Mouse (Mus musculus) embryo, embryonic 10 days (tissue): ENCODE results near the gene Slirp.

Experiments used
- DNase-seq: peaks from one replicate; pipeline ENCODE4 v3.0.0-alpha.2; 2015; ENCODE audit warnings: low spot score

Slirp gene

DNA sequence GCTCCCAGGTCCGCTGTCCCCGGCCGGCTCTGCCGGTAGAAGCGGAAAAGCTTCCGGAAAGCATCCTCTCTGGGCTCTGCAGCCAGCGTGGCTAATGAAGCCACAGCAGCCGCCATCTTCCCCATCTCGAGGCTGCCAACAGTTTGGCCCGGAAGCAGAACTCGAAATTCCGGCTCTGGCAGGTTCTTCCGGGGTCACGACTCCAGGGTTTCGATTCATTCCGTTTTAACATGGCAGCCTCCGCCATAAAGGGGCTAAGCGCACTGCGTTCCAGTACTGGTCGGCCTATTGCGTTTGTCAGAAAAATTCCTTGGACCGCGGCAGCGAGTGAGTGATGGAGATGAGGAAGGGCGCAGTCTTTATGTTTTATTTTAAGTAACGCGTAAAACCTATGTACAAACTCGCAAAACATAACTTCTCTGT, at the start of gene Slirp, which contains the start of gene Alkbh1:
TSS of gene Slirp (plus strand) at position 197 of the 423 bp plus-strand sequence.
TSS of gene Alkbh1 (minus strand) at position 318 of the 423 bp plus-strand sequence.
- DNase-seq, result peak; percentile 94

DNA sequence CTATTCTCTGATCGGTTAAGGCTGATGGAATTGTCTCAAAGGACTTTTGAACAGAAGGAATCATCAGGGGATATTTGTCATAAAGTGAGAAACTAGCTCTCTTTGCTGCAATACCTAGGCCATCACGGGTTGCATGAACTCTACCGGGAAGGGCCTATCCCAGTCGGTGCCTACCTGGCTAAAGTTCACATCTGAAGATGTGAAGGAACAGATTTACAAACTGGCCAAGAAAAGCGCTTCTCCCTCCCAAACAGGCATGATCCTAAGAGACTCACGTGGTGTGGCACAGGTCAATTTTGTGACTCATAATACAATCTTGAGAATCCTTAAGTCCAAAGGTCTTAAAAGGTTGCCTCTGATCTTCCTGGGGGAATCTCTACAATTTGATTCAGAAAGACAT, 49.4 kb upstream of the Slirp start:
- no peak for DNase-seq

DNA sequence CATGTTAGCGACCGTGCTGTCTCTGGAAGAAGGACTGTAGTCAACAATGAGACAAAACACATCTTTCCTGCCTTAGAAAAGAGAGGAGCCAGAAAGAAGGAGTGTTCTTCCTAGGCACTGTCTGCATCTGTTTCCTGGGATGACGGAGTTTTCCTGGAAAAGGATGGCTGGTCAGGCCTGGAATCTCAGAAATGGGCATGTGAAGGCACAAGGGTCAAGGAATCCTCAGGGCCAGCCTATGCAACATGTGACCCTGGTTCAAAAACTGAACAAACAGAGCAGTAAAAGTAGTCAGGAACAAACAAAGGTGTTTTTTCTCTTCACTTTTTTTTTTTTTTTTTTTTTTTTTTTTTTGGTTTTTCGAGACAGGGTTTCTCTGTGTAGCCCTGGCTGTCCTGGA, 46.6 kb upstream of the Slirp start:
- no peak for DNase-seq

DNA sequence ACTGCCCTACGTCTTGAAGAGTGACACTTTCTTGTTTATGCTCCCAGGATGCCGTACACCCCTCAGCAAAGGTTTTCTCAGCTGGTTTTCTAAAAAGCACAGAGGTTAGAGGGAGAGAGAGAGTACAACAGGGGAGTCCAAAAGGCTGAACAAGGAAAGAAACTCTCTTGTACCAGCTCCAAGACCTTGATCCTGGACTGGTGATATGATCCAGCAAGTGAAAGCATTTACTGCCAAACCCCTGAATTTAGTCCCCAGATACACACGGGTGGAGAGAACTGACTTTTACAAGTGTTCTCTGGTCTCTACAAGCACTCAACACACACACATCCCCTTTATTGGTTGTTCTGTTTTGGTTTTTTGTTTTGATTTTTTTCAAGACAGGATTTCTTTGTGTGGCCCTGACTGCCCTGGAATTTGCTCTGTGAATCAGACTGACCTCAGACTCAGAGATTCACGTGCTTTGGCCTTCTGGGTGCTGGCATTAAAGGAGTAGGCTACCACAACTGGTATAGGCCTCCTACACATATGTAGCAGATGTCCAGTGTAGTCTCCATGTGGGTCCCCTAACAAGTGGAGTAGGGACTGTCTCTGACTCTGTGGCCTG, 45.8 kb upstream of the Slirp start:
- DNase-seq, result no peak

DNA sequence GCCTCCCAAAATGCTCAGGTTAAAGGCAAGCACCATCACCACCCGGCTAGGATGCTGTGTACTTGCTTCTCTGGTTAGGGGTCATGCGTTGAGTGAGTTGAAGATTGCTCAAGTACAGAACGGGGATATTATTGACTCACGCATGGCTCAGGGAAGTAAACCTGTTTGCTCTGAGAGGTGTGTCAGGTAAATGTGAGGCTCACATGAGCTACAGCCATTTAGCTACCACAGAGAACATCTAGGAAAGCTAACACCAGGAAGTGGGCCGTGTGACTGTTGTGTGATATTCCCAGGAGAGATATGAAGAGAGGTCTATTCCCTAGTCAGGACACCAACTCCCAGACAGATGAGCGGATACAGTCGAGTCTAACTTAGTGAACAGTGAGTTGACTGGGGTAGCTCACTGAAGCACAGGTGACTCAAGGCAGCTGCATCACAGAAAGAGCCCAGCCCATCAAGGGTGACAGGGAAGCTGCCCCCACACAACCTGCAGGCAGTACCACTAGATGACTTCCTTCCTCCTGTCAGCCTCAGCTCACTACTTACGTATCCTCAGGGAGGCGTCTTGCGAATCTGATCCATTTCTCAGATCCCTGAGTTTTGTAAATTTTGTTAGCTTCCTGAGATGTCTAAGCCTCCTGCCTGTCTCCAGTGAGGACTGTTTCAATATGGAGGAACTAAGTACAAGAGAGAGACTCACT, 44.4 kb upstream of the Slirp start:
- DNase-seq, result no peak

DNA sequence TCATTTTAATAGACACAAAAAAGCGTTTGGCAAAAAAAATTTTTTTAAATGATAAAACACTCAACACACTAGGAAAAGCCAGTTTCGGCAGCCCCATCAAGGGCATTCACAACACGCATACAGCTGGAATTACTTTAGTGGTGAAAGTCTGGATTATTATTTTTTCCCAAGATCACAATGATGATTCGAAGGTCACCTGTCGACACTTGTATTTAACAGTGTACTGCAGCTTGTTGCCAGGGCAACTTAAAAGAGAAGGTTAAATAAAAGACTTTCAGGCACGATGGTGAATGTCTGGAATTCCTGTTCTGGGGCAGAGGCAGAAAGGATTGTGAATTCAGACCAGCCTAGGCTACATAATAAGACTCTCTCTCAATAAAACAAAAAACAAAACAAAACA, 41.8 kb upstream of the Slirp start:
- DNase-seq, result no peak

DNA sequence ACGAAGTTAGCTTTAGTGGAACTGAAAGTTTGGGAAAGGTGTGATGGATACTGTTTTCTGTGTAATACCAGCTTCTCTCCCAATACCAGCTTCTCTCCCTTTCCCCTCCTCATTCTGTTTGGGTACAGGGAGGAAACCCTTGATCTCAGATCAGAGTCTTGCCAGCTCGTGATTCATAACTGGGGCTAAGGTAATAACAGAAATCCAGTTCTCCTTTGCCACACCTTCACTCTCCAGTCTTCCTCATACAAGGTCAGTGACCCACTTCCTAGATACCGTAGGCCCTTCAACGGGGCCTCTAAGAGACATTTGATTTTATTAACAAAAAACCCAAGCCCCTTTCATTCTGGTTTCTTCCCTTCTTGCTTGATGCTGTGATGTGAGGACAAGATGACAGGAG, 38.5 kb upstream of the Slirp start:
- no peak for DNase-seq

DNA sequence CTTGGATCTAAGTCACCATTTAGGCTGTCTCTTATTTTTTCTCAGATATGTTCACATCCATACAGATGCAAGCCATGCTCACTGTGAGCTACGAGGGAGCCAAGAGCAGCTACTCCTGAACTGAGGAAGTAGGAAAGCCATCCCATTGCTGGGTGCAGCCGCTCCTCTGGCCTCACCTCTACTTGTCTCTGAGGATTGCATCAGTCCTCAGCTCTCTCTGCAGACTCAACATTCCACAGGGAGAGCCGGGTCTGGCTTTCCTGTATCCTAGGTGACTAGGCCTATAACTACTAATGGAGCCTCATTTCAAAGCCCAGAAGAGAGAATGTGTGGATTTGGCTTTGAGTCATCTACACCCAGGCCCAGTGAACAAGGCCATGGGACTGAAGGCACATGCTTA, 38.0 kb upstream of the Slirp start:
- DNase-seq, result no peak

DNA sequence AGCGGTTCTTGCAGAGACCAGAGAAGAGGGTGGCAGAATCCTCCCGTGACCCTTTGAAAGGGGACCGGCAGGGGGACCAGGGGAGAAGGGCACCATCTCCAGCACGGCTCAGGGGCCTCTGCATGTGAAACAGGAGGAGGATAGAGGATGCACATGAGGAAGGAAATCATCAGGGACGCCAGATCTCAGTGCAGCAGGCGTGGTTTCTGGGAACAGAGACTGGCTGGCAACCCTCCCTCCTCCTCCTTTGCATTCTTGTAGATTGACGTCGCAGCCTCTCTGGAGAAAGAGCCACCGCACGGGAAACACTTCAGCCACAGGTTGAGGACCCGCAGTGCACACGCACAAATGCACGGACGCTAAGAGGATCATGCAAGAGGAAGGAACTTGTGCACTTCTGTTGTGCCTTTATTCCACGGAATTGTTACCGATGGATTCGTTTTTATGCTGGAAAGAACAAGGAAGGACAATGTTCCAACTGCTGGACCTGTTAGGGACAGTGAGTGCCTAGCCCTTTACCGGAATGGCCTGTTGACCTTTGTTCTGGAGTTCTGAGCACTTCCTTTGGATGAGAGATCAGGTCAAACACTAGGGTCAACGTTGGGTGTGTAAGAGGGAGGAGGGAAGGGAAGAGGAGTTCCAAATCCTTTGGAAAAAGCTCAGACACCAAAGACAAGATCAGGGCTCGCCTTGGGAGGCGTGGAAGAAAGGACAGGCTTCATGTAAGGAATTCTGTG, 35.7 kb upstream of the Slirp start:
- DNase-seq, result peak; percentile 69

DNA sequence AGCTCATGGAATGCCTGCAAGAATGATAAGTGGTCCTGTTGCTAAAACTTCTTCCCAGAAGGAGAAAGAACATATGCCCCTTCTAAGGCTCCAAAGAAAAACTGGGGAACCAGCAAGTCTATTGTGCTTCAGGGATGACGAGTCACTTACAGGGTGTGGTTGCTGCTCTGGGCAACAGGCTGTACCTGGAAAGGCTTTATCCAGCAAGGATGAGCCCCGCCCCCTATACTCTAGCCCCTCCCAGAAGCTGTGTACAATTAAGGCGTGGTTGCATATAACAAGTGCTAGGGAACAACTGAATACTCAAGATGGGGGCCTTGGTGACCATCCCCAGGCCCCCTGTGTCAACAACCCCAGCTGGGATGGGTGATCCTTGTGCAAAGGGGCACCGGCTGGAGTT, 34.6 kb upstream of the Slirp start:
- DNase-seq, result no peak

DNA sequence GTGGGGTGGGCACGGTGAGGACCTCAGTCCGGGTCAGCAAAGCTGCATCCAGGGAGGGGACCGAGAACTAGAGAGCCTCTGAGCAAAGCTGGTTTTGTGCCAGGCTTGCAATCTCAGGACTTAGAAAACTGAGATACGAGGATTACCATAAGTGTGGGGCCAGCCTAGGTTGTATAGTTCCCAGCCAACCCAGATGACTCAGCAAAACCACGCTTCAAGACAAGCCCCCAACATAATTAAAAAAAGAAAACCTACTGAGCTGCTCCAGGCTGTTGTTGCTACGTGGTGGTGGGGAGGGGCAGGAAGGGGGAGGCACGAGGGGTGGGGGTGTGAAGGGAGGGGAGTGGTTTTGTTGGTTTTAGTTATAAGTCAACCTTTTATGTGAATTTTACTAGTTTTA, 32.7 kb upstream of the Slirp start:
- DNase-seq, result no peak

DNA sequence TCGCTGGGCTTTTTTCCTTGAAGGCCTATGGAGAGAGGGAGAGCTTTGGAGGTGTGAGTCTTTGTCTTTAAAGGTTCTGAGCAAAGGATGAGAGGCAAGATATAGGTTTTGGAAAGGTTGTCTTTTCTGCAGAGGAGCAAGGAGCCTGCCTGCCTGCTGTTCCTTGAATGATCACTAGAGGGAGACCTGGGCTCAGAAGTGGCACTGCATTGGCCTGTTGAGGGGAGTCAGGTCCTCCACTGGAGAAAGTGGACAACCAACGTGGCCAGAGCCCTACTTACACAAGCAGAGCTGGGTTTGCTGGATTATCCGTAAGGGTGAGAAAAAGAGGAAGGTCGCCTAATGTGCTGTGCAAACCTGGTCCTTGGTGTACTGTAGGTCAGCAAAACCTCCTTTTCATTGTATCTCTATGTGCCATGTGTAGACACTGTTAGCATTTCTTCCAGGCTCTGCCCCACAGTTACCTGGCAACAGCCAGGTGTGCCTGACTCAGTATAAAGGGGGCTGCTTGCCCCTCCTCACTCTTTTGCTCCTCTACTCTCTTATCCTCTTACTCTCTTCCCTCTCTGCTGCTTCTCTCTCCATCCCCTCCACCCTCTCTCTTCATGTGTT, 30.4 kb upstream of the Slirp start:
- DNase-seq, result peak; percentile 80

DNA sequence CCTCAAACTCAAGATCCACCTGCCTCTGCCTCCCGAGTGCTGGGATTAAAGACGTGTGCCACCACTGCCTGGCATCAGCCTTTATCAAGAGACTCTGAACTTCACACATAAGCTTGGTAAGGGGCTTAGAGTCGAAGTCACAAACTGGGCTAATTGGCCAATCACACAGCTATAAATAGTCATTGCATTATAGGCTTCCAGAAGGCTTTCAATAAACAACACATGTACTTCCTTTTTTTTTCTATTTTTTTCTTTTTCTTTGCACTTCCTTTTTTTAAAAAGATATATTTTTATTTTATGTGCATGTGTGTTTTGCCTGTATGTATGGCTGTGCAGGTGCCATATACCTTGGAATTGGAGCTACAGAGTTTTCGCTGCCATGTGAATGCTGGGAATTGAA, 28.3 kb upstream of the Slirp start:
- no peak for DNase-seq

DNA sequence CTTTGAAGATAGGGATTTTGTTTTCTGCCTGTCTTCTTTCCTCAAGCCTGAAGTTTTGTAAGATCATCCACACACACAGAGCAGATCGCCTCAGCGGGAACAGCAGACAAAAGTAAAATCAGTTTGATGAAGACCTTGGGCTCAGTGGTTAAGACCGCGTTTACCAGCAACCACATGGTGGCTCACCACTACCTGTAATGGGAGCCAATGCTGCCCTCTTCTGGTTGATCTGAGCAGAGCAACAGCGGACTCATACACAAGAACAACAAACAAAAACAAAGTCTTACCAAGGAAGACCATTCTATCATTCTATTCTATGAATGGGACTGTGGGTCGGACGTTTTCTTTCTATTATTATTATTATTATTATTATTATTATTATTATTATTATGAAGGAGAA, 27.0 kb upstream of the Slirp start:
- peak; percentile 85 for DNase-seq

DNA sequence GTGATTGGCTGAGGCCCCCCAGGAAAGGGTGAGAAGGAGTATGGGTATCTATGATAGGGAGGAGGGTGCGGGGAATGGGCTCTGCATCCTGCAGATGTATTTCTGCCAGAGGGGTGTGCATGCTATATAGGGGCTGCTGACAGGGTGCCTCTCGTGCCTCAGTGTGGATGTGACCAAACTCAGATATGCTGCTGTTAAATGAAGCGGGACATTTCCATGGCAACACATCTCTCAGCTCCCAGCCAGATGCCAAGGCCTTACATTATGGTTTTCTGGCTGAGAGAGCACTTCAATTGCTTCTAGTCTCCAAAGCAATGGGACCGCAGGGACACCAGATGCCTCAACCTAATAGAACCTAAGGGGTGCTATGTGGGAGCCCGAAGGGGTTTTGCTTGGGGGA, 24.8 kb upstream of the Slirp start:
- peak; percentile 48 for DNase-seq

DNA sequence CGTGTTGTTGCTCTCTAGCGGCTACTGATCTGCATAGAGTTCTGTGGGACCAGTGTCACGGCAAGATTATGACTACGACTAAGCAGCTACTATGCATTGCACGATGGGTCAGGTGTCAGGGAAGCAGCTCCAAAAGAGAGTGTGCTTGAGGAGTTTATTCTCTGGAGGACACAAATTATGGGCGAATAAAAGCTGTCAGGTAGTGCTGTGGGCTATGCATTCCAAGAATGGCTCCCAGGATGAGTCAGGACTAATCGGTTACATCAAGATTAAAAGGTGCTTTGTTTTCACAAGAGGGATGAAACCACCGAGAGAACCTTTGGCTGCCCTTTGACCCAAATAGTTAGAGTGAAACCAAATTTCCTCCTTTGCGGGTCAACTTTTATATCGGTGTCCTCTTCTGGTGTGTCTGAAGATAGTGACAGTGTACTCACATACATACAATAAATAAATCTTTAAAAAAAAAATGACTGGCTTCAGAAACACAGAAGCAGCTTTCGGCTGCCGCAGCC, 23.7 kb upstream of the Slirp start:
- no peak for DNase-seq

DNA sequence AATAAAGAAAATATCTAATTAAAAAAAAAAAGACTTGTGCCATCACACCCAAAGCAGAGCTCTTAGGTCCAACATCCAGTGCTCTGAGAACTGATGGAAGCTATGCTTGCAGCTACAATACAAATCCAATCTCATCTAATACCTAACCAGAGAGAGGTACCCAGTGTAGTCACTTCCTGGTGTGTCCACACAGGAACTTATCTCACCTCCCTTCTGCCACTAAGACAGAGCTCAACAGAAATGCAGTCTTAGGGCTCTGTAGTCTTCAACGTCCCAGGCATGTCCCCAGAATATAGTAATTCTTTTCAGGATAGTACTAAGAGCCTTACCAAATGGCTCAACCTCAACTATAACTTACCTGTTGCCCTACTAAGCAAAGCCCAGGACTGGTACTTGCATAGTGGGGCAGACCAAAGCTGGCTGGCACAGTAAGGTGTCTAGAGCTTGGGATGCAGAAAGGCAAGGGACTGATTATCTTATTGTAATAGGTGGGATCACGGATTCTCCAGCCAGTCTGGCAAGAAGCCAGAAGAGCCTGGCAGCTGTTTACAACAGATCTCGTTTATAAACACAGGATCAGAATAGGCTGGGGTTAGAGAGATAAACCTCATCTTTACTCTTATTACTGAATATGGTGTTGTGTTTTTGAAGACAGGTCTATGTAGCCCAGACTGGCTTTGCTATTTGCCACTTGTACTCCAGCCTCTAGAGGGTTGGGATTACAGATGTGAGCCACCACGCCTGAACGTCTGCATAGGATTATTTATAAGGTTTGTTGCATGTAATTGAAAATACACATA, 21.8 kb upstream of the Slirp start:
- DNase-seq, result no peak

DNA sequence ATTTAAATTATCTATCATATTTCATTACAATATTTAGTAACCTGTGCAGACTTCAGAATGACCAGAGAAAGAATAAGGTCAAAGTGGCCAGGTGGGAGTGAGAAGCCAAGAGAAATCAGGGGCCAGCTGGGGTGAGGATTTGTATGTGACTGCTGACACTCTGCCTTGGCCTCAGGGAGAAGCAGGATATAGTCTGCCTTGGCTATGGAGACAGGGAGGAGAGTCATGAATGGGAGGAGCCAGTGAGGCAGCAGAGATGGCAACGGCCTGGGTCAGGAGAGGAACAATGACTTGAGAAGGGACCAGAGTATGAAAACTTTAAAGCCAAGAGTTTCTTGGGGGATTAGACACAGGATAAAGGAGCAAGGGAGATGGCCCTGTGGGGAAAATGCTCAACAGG, 20.0 kb upstream of the Slirp start:
- DNase-seq, result no peak

DNA sequence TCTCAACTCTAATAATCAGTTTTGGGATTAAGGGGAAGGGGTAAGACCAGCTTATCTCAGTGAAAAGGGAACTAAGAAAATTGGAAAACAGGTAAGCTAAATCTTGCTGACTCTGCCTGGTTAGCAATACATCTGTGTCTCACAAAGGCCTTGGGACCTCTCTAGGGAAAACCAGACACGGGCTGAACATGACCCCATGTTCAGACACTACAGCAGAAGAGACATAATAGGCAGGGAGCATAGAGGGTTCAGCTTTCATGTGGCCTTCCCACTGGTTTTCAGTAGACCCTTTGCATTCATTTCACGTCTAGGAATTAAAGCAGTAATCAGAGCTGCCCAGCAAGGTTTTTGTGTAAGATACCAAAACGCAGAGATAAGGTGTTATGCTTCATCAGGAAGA, 19.2 kb upstream of the Slirp start:
- DNase-seq, result no peak

DNA sequence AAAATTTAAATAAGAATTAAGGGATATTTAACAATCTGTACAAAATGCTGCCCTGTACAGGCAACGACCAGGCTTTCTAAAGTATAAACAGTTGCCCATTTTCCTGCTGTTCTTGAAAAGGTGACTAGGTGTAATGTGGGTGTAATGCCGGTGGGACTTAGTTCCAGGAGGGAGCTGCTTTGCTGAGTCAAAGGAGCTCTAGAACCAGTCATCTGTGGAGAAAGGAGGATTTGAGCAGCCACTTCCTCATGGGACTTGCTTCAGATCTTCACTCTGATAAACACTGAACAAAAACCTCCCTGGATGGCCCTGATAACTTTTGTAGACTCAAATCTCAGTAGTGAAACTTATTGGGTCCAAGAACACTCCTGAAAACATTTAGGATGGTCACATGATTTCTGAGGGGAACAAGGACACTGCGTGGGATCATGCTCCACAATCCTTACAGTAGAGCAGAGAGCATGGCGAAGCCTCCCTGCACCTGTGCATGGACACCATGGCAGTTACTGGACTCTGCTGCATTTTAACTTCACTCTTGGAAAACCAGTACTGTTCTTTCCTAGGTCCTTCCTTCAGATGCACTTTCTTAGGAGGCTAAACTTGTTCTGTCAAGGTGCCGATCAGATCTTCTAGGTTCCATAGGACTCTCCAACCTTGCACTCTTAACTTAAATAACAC, 17.2 kb upstream of the Slirp start:
- no peak for DNase-seq

DNA sequence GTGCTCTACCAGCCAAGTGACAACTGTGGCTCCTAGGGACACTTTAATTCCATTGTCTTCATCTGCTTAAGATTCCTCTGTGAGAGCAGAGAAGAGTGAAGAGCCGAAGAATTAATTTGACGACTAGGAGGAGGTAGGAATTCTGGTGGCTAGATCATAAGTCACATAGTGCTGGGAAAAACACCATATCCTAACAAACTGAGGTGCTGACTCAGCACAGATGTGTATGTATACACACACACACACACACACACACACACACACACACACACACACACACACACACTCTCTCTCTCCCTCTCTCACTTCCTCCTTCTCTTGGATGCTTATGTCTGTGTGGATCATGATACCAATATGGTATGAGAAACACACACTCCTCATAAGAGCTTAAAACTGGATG, 15.4 kb upstream of the Slirp start:
- no peak for DNase-seq
